Mouse (Mus musculus) 3134 (cell line): ENCODE measurements around the gene Npm1.
A peak's percentile ranks its signal among the peaks of the same experiment; 100 is the strongest.

ENCODE experiments used
- DNase-seq: peaks from one replicate; pipeline ENCODE4 v3.0.0-alpha.2; 2011; ENCODE audit warnings: low spot score; ENCODE audit not compliant: insufficient read length; ENCODE audit errors: extremely low read depth

The Npm1 gene

DNA sequence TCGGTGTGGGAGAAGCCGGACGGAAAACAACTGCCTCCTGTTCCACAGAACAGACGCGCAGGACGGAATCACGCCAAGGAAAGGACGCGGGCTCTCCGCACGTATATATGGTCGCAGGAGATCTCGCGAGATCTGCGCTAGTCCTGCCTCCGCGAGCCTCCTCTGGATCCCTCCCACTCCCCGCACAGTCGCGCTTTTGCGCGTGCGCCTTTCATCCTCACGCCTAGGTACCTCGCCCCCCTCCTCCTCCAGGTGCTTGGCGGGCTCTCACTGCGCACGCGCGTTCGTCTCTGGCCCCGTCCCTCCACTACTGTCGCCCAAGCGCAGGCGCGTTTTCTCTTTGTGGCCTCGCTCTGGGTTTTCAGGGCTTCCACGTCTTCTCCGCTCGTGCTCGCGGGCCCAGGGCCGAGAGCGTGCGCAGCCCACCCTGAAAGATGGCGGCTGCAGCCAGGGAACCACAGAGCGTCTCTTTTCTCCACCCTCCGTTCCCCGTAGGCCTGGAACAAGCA lies at the start of gene Npm1:
Gene Npm1 (minus strand): TSS at position 209 of the 509 bp plus-strand sequence.
- DNase-seq = peak; percentile 98

GRCm38 (mm10) chr11:33207411-33207810 lies 44.4 kb upstream of the Npm1 start:
- no peak for DNase-seq

DNA sequence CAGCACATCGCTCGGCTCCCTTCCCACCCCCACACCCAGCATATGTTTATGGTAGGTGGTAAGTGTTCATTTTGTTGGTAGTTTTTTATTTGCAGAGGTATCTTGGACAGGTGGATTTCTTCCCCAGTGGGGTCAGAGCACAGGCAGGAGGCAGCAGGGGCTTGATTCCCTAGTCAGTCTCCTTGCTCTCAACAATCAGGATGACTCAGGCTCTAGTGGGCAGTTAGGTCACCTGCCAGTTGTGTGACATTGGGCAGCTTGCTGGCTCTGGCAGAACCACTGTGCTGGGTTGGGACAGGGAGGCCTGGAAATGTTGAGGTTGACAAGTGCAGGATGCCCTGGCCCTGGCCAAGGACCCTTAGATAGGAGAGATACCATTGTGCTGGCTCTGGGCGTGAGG lies 42.0 kb upstream of the Npm1 start:
- DNase-seq = no peak

GRCm38 (mm10) chr11:33204329-33204705 lies 41.3 kb upstream of the Npm1 start:
- no peak for DNase-seq

- no peak for DNase-seq
Measured at GRCm38 (mm10) chr11:33203383-33204328, 40.6 kb upstream of the Npm1 start, which contains the start of gene Tlx3. Gene Tlx3 (minus strand): TSS chr11:33203589.

- DNase-seq = no peak
Measured at GRCm38 (mm10) chr11:33202972-33203371, 40.0 kb upstream of the Npm1 start.

DNA sequence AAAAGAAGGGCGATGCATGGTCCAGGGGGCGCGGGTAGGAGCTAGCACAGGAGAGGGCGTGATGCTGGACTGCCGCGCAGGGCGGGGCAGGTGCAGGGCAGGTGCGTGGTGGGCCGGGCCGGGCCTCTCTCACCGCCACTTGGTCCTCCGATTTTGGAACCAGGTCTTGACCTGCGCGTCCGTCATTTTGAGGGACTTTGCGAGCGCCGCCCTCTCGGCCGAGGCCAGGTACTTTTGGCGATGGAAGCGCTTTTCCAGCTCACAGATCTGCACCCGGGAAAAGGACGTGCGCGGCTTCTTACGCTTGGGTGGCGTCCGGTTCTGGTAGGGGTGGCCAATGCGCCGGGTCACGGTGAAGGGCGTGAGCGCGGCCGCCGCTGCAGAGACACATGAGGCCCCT lies 39.3 kb upstream of the Npm1 start:
- DNase-seq = no peak

DNA sequence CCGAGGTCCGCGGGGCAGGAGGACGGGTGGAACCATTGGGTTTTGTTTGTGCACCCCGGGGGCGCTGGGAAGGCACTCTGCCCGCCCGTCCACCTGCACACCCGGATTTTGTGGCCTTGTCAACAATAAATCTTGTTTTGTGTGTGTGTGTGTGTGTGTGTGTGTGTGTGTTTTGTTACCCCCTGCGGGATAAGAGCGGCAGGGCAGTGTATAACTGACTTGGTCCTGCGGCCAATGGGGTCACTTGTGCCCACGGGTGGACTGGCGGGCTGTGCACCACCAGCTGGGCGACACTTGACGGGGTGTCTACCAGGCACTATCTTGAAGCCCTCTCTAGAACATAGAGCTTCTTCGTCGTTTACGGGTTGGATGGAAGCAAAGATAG lies 38.6 kb upstream of the Npm1 start:
- no peak for DNase-seq

DNA sequence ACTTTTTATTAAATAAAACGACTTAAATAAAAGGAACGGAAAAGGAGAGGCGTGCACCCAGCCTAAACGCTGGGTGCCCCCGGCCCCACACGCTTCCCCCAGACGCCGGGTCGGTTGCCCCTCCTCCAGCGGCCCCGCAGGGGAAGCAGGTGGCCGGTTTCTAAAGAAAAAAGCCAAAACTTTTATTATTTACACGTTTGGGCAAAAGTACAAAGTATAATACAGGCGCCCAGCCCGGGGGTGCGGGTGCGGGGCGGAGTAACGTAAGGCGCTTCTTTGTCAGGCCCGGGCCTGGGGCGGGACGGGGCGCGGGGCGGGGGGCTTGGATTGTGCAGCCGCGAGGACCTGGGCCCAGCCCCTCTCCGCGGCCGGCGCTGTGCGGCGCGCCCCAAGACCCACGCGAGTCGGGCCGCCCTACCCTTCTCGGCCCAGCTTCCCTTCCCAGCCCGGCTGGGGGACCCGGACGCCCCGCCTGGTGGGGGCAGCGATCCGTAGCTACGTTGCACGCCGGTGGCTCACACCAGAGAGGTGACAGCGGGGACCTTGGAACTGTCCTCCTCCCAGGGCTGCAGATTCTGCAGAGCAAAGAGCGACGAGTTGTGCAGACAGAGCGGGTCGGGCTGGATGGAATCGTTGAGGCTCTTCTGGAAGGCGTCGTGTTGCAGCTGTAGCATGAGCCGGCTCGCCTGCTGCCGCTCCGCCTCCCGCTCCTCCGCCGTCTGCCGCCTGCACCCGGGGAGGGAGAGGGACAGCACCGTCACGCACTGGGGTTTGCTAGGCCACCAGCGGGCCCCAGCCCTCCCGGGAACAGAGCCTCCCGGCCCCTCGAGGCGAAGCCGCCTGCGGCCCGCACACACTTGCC lies 38.0 kb upstream of the Npm1 start:
- DNase-seq = no peak

GRCm38 (mm10) chr11:33199906-33200763 lies 37.1 kb upstream of the Npm1 start:
- no peak for DNase-seq

- DNase-seq = no peak
Measured at GRCm38 (mm10) chr11:33199117-33199514, 36.1 kb upstream of the Npm1 start.

DNA sequence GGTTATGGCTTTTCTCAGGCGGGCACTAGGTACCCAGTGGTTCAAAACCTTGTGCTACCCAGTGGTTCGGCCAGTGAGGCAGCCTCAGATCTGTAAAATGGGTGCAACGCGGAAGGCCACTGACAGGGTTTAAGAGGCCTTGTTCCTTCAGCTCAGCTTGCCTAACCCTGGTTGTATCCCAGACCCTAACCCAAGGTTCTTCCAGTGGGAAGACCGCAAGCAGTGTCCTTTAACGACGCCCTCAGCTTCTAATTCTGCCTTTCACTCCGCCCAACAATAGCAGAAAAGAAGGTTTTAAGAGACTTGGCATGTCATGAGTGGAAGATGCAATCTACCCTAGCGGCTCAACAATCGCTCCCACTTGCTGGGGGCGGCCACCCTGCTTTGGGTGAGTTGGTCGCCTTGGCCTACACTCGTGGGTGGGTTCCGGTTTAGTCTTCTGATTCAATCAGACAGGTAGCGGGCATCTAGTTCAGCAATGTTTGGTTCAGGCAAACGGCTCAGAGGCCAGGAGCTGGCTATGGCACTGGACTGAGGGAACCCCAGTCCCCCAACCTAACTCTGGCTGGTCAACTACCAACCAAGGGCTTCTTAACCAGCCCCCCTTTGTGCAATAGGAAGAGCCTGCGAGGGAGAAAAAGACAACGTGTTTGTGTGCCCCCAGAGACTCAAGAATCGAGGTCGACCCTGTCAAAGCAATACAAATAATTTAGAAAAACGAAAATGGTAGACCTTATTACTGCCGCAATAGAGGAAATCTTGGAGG lies 35.5 kb upstream of the Npm1 start:
- no peak for DNase-seq

DNA sequence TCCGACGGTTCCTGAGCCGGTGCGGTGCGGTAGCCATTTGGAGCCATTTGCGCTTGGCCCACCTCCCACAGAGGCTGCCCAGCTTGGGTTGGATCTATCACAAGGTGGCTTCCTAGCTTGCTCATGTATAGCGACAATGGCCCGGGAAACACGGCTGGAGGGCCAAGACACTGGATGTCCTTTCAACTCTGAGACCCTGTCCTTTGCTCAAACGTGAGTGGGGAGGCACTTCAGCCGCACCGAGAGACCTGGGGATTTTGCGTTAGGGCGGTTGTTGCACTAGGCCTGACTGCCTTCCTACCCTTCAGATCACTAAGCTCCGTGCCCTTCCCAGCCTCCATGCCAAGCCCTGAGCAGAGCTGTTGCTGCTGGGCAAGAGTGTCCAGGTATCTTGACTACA lies 34.7 kb upstream of the Npm1 start:
- DNase-seq = no peak

GRCm38 (mm10) chr11:33197133-33197514 lies 34.1 kb upstream of the Npm1 start:
- no peak for DNase-seq

DNA sequence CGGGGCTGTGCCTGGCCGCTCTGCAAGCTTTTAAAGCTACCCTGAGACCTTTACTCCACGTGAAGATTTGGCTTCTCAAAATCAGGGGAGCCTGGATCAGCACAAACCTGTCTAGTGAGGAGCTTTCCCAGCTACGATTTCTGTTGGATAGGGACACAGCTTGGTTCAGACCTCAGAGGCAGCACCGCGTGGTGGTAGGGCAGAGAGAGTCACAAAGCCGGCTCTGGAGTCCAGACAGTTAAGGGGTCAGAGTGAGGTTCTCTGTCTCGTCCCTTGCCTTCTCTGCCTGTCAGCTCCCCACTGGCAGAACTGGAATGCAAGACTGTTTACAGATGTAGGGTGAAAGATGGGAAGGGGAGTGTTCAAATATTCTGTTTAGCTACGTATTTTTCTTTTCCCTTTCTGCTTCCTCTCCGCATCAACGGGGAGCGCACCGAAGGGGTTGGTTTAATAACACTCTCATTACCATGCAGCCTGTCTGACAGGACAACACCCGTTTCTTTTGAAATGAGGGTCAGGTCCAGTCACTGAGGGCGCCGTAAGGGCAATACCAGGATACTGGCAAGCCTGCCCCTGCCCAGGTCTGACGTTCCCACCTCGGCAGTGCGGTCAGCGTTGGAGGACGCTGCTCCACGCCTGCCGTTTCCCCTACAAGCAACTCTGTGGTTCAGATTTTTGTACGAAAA lies 33.6 kb upstream of the Npm1 start:
- DNase-seq = no peak

- DNase-seq = no peak
Measured at GRCm38 (mm10) chr11:33195531-33196446, 32.8 kb upstream of the Npm1 start.

- DNase-seq = no peak
Measured at GRCm38 (mm10) chr11:33195061-33195460, 32.1 kb upstream of the Npm1 start.

DNA sequence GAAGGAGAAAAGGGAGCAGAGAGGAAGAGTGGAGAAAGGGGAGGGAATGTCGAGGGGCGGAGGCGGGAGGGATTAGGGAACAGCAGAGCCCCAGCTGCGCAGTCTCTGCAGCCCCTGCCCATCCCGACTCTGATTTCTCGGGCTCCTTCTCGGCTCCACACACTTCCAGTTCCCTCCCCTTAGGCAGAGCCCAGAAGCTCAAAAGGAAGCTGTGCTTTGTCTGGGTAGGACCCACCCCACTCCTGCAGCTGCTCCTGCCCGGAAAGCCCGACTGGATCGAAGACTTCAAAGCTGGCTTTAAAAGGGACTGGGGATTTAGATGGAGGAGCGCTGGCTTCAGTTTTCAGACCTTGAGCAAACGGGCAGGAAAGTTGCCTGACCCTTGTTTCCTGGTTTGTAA lies 30.7 kb upstream of the Npm1 start:
- DNase-seq = no peak
